Mouse (Mus musculus): ENCODE results near the gene Gbp5.
"Not testable (repeated sequence)": the region's sequence is repeated elsewhere in the genome, so short reads cannot be mapped to it uniquely, and the experiment has no call there.

The Gbp5 gene

DNA sequence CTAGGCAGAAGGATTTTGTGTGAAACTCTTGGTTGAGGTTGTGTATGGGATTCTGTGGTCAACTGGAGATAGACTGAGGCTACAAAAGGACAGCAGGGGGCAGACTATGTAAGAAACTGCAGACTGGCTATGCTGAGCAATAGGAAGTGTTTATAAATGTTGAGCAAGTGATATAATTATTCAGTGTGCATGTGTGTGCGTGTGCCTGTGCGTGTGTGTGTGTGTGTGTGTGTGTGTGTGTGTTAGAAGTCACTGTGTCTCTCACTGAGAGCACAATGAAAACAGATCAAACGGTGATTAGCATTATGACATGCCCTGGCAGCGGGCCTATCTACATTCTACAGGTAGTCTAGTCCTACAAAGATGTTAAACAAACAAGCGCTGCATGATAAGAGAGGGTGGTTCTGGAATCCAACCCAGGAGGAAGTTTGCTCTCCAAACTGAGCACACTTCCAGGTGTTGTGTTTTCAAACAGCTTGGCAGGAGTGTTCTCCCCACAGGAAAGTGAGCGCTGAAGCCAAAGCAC, at the start of gene Gbp5:
Gene Gbp5 (plus strand): TSS at position 443 of the 526 bp plus-strand sequence.
- DNase-seq: peak; percentile 78

DNA sequence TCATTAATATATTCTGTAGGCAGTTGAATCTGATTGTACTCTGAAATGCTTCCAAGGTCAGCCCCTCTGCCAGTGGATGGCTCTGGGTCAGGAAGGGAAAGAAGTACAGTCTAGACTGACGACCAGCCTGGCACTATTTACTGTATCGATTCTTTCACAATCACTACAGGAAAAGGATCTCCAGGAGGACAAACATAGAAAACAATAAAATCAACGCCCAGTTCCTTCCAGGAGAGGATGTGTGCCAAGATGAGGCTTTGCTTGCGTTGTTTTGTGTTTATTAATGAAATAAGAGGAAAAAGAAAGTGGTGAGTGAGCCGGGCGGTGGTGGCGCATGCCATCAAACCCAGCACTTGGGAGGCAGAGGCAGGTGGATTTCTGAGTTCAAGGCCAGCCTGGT, 39.6 kb upstream of the Gbp5 start:
- no peak for DNase-seq

DNA sequence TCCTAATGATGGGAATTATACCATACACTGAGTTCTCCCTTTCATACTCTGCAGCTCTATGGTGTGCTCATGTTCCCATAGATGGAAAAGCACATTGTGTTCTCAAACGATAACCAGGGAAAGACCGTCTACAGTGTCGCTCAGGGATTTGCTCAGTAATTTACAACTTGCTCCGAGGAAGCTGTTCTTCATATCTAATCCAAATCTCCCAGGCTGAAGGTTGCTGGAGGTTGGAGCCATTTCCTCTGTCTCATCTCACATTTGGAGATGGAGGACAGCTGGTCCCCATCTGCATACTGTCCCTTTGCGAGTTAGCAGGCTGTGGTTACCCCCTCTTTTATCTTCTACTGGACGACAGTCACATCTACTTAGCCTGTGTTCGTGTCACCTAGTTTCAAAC, 34.5 kb upstream of the Gbp5 start:
- peak; percentile 71 for DNase-seq

DNA sequence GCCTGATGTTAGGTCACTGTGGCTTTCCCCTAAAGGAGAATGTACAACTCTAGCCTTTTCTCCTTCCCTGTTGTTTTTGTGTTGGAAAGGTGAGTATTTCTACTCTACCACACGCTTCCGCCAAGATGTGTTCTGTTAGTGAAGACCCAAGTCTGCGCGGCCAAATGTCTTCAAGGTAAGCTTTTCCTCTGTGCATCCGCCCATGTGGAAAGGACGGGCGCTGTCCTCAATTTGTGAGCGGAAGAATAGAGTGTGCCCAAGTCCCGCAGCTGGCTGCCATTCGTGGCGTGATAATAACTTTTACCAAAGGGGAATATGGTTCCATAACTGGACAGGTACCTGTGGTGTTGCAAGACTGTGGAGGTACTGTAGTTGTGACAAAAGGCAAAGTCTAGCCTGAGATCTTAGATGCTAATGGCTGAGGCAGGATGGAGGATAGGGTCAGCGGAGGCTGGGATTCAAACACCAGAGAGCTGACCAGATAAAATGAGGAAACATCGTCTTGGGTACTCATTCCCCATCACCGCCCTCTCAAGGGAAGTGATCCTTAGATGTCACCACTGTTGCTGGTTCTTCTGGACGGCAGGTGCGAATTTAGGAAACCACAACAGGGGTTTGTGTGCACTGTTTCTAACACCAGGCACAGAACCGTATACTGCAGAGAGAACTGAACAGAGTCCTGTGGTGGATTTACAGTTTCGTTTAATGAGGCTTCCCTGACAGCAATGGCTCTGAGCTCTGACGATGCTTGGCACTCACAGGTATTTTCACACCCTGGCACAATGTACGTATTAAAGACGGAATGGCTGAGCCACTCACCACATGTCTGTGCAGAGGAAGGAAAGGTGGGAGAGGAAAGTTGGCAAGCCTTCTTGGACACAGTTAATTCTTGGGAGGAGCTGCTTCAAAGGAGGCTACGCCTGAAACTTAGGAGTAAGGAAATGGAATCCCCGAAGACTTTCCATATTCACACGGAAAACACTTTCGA, 30.7 kb upstream of the Gbp5 start:
- DNase-seq: no peak

DNA sequence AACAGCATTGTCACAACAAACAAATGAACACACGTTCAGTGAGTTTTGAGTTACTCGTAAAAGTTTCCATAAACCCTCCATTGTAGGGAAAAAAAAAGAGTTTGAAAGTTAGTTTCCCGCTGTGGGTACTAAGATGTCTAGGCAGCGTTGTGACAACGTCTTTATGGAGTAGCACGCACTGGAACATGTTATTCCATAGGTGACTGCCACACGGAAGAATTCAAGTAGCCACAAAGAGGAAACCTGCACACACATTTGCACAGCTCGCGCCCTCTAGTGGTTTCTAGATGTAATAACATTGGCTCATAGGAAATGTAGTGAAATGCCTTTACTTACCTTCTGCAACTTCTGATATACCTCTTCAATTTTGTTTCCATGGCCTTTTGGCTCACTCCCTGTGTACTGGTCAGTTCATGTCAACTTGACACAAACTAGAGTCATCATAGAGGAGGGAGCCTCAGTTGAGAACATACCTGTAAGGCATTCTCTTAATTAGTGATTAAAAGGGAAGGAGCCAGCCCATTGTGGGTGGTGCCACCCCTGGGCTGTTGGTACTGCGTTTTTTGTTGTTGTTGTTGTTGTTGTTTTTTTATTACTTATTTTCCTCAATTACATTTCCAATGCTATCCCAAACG, 19.3 kb upstream of the Gbp5 start:
- peak; percentile 30 for DNase-seq

DNA sequence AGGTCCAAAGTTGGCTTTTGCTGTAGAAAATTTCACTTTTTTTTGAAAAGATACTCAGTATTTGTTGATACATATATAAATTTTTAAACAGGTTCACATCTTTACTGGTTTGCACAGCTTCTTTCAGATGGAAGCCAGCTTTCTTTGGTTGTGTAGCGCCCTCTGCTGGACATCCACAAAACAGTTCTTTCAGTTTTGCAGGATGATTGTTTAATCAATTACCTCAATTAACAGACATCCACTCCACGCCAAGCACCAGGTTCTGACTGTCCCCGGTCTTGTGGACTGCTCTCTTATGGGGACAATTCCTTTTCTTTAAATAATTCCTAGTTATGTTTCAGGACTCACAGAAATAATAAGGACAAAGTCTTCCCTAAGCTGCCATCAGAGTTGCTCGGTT, 17.9 kb upstream of the Gbp5 start:
- DNase-seq: peak; percentile 81

DNA sequence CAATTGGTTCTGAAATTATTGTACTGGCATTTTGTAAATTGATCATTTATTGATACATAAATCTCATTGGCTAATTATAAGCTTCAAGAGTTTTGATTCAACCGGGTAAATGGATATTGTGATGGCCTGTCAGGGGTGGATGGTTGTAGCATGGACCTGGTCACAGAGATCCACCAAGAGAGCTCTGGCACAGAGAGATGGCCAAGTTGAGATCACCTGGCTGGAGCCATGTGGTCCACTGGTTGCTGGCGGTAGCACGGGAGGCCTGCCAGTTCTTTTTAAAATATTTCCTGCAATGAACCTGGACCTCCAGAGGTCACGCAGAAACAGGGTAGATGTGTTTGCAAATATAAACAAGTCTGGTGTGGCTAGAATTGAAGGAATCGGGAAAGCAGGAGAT, 15.9 kb upstream of the Gbp5 start:
- no peak for DNase-seq

DNA sequence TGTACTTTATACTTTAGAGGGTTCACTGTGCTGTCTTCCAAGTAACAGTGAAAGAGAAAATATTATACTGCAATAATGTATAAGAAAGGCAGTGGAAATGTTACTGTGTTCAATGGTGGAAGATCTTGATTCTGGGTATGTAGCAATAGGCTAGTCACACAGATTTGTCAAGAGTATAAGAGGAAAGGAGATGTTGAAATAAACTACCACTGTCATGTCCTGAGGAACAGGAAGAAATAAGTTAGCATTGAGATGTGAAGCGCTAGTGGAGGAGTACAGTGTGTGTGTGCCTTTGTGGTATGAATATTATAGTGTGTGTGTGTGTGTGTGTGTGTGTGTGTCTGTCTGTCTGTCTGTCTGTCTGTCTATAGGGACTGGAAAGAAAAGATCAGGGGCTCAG, 15.4 kb upstream of the Gbp5 start:
- DNase-seq: no peak

DNA sequence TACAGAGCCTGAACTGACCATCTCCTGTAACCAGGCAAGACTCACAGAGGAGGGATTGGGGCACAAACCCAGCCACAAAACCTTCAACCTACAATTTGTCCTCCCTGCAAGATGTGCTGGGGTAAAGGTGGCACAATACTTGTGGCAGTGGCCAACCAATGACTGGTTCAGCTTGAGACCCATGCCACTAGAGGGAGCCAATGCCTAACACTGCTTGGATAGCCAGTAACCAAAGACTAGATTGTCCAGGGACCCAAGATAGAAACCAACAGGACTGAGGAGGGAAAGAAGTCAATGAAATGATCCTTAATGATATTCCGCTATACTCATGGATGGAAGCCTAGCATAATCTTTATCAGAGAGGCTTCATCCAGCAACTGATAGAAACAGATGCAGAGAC, 3.3 kb upstream of the Gbp5 start:
- peak; percentile 86 for DNase-seq

DNA sequence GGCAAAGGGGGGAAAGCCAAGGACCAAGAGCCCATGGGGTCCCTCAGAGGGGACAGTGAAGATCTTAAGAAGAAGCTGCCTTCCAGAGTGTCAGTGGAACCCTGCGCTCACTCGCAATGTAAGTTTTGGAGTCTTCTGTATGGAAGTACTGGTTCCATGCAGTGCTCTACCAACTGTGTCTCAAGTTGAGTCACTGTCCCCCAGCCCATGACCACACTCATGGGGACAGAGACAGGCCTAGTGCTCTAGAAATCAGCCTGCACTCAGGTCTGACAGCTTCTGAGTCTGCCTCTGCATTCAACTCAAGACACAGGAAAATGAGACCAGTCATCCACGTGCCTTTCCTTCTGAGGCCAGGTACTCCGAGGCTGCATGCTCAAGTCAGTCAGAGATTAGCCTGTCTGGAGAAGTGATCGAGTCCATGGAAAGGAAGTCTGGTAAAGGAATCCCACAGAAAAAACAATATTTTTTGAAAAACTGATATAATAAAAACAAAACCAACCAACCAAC, 1.4 kb downstream of the Gbp5 start:
- DNase-seq: no peak

DNA sequence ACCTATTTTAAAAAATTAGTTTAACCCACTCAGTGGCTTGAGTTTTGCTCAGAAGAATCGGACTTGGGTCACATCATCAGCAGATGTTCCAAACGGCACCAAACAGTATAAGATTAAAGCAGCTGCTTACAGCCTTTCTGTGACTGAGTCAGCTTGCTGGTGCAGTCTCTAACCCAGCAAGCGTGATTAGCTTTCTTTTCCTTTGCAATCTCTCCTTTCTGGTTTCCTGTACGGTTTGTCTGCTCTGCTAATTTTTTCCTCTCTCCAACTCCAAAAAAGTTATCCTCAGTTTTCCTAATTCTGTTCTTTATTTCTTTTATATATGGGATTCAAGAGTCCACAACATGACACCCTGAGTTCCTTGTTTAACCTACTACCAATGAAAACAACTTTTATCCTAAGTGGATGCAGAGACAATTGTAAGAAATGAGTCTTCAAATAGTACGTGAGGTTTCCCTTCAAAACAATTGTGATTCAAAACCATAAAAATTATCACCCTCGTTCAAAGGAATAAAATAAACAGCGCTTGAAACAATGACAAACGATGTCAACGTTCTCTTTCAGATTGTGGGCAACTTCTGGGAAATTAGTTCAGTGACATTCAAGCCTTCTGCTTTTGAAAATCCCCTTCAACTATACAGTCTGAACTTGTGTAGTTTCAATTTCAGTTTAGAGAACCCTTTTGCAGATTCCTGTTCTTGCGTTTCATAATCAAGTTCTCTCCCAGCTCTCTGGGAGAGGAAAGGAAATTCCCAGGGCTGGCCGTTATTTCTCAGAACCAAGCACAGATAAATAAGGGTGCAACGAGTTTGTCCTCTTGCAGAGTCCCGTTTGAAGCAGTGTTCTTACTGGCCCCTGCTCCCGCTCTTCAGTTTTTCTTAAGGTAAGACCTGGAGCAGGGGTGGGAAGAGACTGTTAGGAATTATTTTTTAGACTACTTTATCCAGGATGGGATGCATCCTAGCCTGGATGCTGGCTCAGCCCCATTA, 2.6 kb downstream of the Gbp5 start:
- peak; percentile 11 for DNase-seq

DNA sequence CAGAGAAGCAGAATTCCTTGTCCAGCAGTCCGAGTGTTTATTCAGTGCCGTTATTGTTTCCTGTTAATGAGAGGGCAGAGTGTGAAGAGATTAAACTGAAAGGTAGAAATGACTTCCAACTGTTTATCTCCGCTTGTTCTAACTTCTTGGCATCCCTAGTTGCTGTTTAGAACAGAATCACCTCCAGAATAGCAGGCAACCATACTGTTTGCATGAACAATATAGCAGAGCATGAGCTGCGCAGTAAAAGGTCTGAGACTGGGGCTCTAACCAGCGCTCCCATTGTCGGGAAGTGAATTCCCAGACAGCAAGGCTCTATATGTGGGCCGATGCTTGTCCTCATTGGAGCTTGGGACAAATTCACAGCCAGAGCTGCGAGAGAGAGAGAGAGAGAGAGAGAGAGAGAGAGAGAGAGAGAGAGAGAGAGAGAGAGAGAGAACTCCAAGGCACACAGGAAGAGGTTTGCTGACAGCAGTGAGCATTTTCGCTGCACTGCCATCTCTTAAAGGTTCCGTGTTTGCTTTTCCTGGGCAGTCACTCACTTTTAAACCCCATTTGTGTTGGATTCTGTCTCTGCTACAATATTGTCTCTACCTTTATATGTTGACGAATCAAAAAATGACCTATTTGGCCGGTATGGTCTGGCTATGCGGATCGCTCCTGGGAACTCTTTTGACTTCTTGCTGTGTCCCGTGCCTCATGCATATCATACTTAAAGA, 3.5 kb downstream of the Gbp5 start:
- DNase-seq: no peak

DNA sequence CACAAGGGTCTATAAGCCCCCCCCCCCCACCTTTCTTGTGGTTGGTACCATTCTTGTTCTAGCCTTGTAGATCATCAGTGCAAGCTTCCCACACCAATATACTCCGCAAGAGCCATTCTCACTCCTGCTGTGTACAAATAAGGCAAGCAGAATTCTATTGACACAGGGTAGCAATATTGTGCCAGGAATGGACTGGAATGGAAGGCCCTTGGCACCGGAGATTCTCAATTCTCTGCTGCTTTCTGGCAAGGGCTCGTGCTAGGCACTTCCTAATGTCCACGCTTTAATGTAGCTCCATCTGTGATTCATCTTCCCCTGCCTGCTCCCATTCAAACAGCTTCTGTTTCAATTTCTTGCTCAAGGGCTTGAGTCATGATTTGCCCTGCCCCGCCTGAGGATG, 5.2 kb downstream of the Gbp5 start:
- no peak for DNase-seq

DNA sequence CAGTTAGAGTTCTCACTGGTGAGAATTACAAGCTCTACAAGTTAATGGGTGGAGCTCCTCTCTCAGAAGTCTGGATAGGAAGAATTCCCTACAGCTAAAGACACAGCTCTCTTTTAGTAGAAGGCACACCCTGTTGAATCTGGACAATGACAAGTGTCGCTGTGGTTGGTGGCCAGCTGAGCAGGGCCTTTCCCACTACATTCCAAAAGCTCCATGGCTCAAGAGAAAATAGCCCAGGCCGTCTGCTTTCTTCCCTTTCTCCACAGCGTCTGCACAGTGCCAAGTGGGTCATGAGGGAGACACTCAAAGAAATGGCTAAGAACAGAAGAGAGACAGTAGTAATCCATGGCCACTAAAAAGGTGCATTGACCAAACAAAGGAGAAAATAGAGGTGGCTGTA, 34.3 kb downstream of the Gbp5 start:
- DNase-seq: no peak

DNA sequence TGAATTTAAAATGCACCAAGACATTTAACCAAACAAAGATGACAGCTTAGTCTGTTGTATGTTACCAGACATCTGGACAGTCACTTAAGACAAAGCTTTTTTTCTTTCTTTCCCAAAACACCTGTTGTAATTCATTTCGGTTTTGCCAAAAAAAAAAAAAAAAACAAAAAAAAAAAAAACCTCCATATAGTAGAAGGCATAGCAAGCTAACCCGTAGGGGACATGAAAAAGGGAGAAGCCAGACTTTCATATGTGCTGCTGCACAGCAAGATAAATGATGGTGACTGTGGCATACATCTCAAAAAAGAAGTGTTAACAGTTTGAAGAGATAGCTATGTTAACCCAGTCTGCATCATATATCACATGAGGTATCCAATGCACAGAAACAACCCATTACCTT, 35.8 kb downstream of the Gbp5 start:
- DNase-seq: no peak

DNA sequence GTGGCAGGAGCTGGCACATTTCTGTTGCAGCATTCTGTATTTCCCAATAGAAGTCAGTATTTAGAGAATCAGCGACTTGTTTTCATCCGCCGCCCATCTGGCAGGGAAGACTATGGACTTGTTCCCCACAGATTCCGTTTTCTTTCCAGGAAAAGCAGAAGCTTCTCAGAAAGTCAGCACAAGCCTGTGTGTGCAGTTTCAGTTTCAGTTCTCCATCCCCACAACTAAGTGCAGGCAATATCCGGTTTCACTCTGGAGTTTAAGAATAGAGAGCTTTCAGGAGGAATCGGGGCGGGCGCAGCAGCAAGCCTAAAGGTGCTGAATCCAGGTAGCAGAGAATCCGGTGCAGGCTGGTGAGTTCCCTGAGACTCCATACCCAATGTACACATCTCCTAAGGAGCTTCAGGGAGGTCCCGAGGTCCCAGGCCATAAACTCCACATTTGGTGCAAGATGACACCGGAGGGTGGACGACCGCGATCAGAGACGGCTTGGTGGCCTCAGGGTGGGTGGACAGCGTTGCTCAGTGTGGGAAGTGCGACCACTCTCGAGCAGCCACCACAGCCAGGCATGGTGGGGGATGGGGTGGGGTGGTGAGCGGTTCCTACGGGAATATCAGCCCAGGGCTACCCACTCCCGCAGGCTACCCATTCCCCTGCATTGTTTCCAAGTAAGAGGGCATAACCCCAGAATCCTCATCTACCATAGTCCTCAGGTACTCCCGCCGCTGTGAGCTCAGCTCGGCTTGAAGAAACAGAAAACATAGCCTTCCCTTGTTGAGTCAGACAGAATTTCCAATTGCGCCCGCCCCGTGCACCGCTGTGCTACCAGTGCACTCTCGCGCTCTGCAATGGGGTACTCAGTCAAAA, 36.5 kb downstream of the Gbp5 start, which contains the start of gene Gbp7:
Gene Gbp7 (plus strand): TSS at position 256 of the 867 bp plus-strand sequence.
- DNase-seq: peak; percentile 51

DNA sequence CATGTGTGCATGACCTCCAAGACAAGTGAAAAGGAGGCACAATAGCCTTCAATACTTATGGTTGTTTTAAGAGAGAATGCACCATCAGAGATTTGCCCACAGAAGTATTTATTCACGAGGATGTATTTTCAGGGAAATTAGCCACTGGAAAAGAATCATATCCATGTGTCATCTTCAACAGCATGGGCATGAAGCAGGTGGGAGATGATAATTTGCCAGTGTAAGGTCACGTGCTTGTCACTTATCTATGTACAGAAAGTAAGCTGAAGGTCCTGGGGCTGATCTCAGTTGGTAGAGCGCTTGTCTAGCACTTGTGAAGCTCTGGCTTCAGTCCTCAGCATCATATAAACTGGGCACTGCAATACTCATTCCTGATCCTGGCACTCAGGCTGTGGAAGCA, 37.8 kb downstream of the Gbp5 start:
- no peak for DNase-seq

DNA sequence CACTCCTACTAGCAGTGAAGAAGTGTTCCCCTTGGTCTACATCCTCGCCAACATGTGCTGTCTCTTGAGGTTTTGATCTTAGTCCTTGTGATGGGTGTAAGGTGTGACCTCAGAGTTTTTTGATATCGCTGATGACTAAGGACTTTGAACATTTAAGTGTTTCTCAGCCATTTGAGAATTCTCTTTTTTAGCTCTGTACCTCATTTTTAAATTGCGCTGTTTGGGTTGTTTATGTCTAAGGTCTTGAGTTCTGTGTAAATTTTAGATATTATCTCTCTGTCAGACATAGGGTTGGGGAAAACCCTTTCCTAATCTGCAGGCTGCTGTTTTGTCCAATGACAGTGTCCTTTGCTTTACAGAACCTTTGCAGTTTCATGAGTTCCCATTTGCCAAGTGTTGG, 39.4 kb downstream of the Gbp5 start:
- no peak for DNase-seq

DNA sequence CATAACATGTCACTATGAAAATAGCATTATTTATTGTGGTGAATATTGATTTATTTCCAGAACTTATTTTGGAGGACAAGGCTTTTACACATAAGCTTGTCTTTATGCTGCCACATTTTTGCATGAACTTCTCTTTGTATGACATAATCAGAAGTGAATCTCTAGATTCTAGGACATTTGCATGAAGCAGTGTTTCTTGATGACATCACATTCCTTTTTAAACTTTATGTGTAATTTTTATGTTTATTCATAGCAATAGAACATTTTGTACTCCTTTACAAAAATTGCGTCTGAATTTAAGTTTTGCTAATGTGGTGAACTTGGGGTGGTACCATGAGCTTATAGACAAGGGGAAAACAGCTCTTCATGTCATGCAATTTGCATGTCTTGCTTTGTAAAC, 41.9 kb downstream of the Gbp5 start:
- DNase-seq: no peak

DNA sequence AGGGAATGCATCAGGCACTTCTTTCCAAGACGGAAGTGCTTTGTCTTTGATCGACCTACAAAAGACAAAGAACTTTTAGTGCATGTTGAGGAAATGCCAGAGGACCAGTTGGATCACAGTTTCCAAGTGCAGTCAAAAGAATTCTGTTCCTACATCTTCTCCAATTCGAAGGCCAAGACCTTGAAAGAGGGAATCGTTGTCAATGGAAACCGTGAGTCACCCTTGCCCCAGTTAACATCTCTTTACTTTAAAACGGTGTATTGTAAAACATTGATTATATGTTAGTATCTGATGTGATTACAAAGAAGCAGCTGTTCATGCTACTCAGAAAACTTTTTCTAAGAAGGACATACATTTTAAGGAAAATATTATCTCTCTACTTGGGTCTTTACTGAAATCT, 47.6 kb downstream of the Gbp5 start:
- DNase-seq: no peak

DNA sequence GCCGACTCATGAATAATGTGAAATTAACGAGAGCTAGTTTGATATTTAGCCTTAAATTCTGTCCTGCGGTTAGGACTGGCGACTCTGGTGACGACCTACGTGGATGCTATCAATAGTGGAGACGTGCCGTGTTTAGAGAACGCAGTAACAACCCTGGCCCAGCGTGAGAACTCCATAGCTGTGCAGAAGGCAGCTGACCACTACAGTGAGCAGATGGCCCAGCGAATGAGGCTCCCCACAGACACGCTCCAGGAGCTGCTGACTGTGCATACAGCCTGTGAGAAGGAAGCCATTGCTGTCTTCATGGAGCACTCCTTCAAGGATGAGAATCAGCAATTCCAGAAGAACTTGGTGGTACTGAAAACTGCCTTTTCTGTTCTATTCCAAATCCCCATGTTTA, 49.0 kb downstream of the Gbp5 start:
- not testable (repeated sequence) for DNase-seq
